Mouse (Mus musculus): Measurements from ENCODE around the gene B3gnt2. TPM values are rescaled to one million over a fixed set of nuclear protein-coding genes. Genes with fewer than 3 reads are reported as not detected.

Gene B3gnt2
- polyA plus RNA-seq, 1 experiment: 13.1 TPM

DNA sequence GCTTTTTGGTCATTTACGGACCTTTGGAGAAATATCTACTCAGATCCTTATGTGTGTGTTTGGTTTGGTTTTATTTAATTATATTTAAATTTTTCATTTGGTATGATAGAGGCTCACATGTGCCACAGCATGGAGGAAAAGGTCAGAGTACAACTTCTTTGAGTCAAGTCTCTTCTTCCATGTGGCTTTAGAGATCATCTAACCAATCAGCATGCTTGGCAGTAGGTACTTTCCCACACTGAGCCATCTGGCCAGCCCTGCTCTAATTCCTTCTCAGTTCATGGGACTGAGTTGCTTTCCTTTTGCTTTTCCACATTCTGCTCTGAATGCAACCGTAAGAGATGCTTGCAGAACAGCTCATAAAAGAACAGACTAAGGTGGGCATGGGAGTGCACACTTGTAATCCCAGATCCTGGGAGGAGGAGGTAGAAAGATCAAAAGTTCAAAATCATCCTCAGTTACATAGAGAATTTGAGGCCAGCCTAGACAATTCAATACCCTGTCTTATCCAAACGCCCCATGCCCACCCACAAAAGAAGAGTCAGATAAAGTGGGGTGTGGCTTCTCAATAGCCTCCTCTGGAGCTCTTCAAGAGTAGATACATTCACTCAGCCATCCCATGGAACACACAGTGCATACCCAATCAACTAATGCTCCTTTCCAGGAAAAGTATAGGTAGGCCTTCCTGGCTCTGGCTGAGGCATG lies 67.4 kb downstream of the B3gnt2 start:
- Histone ChIP-seq H3K79me2 (ENCODE audit: control insufficient read depth, insufficient read depth) (no peaks in the 10 kb centered on the region), H3K36me3 (ENCODE audit: control insufficient read depth, insufficient read depth) (no peaks in the 10 kb centered on the region), H3ac (ENCODE audit: control insufficient read depth, insufficient read length) (no peak overlapping the region), H3K4me2 (ENCODE audit: low read depth) (no peak overlapping the region), H3K4me3 (no peak overlapping the region), H3K27me3 (ENCODE audit: control insufficient read depth, insufficient read depth, insufficient read length) (no peaks in the 10 kb centered on the region)
- TF ChIP-seq POLR2A (IDR thresholded peaks at IDR 0.05; ENCODE audit: insufficient read length, low read depth) (no peak), CEBPB (IDR thresholded peaks at IDR 0.05; ENCODE audit: insufficient read depth, poor library complexity, severe bottlenecking) (no peak), REST (IDR thresholded peaks at IDR 0.05; ENCODE audit: insufficient read depth, insufficient read length) (no peak), MYOD1 (IDR thresholded peaks at IDR 0.05; ENCODE audit: control insufficient read depth in 1 of 3, insufficient read length in 2 of 3, low read depth in 2 of 3) (no peak), MYOG (IDR thresholded peaks at IDR 0.05; ENCODE audit: control insufficient read depth in 1 of 3, insufficient read depth in 1 of 3, insufficient read length in 2 of 3, low read depth in 2 of 3) (no peak), E2F4 (IDR thresholded peaks at IDR 0.05; ENCODE audit: insufficient read depth) (no peak), USF1 (IDR thresholded peaks at IDR 0.05; ENCODE audit: low read depth) (no peak), SRF (IDR thresholded peaks at IDR 0.05; ENCODE audit: control insufficient read depth, insufficient read length, low read depth) (no peak), POLR2AphosphoS2 (IDR thresholded peaks at IDR 0.05; ENCODE audit: insufficient read length, low read depth) (no peak), TCF3 (IDR thresholded peaks at IDR 0.05; ENCODE audit: insufficient read length, low read depth) (no peak), TCF12 (IDR thresholded peaks at IDR 0.05; ENCODE audit: insufficient read depth, poor library complexity, severe bottlenecking) (no peak), MAX (IDR thresholded peaks at IDR 0.05; ENCODE audit: low read depth) (no peak)

DNA sequence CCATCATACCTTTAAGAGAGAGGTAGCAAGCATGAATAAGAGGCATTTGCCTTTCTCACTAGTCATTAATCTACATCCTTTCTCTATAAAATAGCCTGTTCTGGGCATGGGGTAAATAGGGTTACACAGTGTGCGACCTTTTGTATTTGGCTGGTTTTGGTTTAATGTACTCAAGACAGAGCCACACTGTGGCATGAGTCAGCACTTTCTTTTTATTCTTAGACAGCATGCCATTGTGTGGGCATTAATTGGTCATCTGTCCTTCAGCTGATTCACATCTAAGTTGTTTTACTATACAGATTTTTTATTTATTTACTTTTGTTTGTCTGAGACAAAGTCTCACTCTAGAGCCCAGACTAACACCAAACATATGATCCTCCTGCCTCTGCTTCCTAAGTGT lies 68.6 kb downstream of the B3gnt2 start:
- Histone ChIP-seq H3K79me2 (ENCODE audit: control insufficient read depth, insufficient read depth) (no peaks in the 10 kb centered on the region), H3ac (ENCODE audit: control insufficient read depth, insufficient read length) (no peak overlapping the region), H3K36me3 (ENCODE audit: control insufficient read depth, insufficient read depth) (no peaks in the 10 kb centered on the region), H3K27me3 (ENCODE audit: control insufficient read depth, insufficient read depth, insufficient read length) (no peaks in the 10 kb centered on the region), H3K4me3 (no peak overlapping the region), H3K4me2 (ENCODE audit: low read depth) (no peak overlapping the region)
- TF ChIP-seq POLR2A (IDR thresholded peaks at IDR 0.05; ENCODE audit: insufficient read length, low read depth) (no peak), POLR2AphosphoS2 (IDR thresholded peaks at IDR 0.05; ENCODE audit: insufficient read length, low read depth) (no peak), MYOD1 (IDR thresholded peaks at IDR 0.05; ENCODE audit: control insufficient read depth in 1 of 3, insufficient read length in 2 of 3, low read depth in 2 of 3) (no peak), E2F4 (IDR thresholded peaks at IDR 0.05; ENCODE audit: insufficient read depth) (no peak), MAX (IDR thresholded peaks at IDR 0.05; ENCODE audit: low read depth) (no peak), TCF3 (IDR thresholded peaks at IDR 0.05; ENCODE audit: insufficient read length, low read depth) (no peak), CEBPB (IDR thresholded peaks at IDR 0.05; ENCODE audit: insufficient read depth, poor library complexity, severe bottlenecking) (no peak), TCF12 (IDR thresholded peaks at IDR 0.05; ENCODE audit: insufficient read depth, poor library complexity, severe bottlenecking) (no peak), SRF (IDR thresholded peaks at IDR 0.05; ENCODE audit: control insufficient read depth, insufficient read length, low read depth) (no peak)

DNA sequence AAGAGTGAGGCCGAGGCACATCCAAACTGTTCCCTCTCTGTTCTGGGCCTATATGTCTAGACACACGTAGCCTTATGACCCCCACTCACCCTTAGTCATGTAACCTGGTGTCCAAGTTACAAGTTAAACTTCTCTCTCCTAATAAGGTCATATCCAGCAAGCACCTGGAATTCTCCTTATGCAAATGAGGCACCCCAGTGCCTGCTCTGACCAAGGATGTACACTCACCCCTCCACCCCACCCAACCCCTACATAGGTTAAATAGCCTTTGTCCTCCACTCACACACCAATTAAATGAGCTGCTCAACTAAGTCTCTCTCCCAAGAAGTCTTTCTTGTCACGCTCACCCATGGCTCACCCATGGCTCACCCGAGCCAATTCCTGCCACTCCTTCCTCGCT lies 69.0 kb downstream of the B3gnt2 start:
- no peak overlapping the region for H3K4me3 ChIP-seq
- H3K36me3 ChIP-seq (ENCODE audit: control insufficient read depth, insufficient read depth): no peaks in the 10 kb centered on the region
- no peaks in the 10 kb centered on the region for H3K79me2 ChIP-seq (ENCODE audit: control insufficient read depth, insufficient read depth)
- H3ac ChIP-seq (ENCODE audit: control insufficient read depth, insufficient read length): no peak overlapping the region
- no peaks in the 10 kb centered on the region for H3K27me3 ChIP-seq (ENCODE audit: control insufficient read depth, insufficient read depth, insufficient read length)
- H3K4me2 ChIP-seq (ENCODE audit: low read depth): no peak overlapping the region
- TF ChIP-seq TCF12 (IDR thresholded peaks at IDR 0.05; ENCODE audit: insufficient read depth, poor library complexity, severe bottlenecking): no peak
- no peak for TF ChIP-seq MYOG (IDR thresholded peaks at IDR 0.05; ENCODE audit: control insufficient read depth in 1 of 3, insufficient read depth in 1 of 3, insufficient read length in 2 of 3, low read depth in 2 of 3)
- TF ChIP-seq POLR2AphosphoS2 (IDR thresholded peaks at IDR 0.05; ENCODE audit: insufficient read length, low read depth): no peak
- no peak for TF ChIP-seq MYOD1 (IDR thresholded peaks at IDR 0.05; ENCODE audit: control insufficient read depth in 1 of 3, insufficient read length in 2 of 3, low read depth in 2 of 3)
- TF ChIP-seq USF1 (IDR thresholded peaks at IDR 0.05; ENCODE audit: low read depth): no peak
- TF ChIP-seq CEBPB (IDR thresholded peaks at IDR 0.05; ENCODE audit: insufficient read depth, poor library complexity, severe bottlenecking): no peak
- no peak for TF ChIP-seq MAX (IDR thresholded peaks at IDR 0.05; ENCODE audit: low read depth)
- no peak for TF ChIP-seq POLR2A (IDR thresholded peaks at IDR 0.05; ENCODE audit: insufficient read length, low read depth)

DNA sequence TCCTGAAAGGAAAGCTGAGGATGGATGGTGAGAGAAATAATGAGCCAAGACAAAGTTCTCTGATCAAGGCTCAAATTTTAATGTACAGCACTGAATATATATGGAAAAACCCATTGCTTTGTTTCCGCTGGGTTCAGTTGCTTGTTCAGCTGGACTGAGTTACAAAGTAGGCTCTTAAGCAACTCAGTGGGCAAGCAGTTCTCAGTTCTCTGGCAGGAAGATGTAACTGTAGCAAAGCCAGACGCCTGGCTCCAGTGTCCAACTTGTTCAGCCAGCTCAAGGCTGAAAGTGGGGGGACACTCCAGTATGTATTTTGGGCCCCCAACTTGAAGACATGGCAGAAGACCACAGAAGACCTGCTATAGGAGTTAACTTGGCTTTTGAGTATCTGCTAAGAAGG lies 72.9 kb downstream of the B3gnt2 start:
- no peaks in the 10 kb centered on the region for H3K36me3 ChIP-seq (ENCODE audit: control insufficient read depth, insufficient read depth)
- no peak overlapping the region for H3K4me3 ChIP-seq
- H3K79me2 ChIP-seq (ENCODE audit: control insufficient read depth, insufficient read depth): no peaks in the 10 kb centered on the region
- H3K4me2 ChIP-seq (ENCODE audit: low read depth): no peak overlapping the region
- no peak for TF ChIP-seq REST (IDR thresholded peaks at IDR 0.05; ENCODE audit: insufficient read depth, insufficient read length)
- TF ChIP-seq CEBPB (IDR thresholded peaks at IDR 0.05; ENCODE audit: insufficient read depth, poor library complexity, severe bottlenecking): no peak
- TF ChIP-seq TCF3 (IDR thresholded peaks at IDR 0.05; ENCODE audit: insufficient read length, low read depth): no peak
- TF ChIP-seq TCF12 (IDR thresholded peaks at IDR 0.05; ENCODE audit: insufficient read depth, poor library complexity, severe bottlenecking): no peak
- TF ChIP-seq SRF (IDR thresholded peaks at IDR 0.05; ENCODE audit: control insufficient read depth, insufficient read length, low read depth): no peak
- no peak for TF ChIP-seq MYOD1 (IDR thresholded peaks at IDR 0.05; ENCODE audit: control insufficient read depth in 1 of 3, insufficient read length in 2 of 3, low read depth in 2 of 3)
- no peak for TF ChIP-seq MAX (IDR thresholded peaks at IDR 0.05; ENCODE audit: low read depth)
- TF ChIP-seq POLR2A (IDR thresholded peaks at IDR 0.05; ENCODE audit: insufficient read length, low read depth): no peak
- no peak for TF ChIP-seq POLR2AphosphoS2 (IDR thresholded peaks at IDR 0.05; ENCODE audit: insufficient read length, low read depth)
- TF ChIP-seq USF1 (IDR thresholded peaks at IDR 0.05; ENCODE audit: low read depth): no peak
- no peak for TF ChIP-seq E2F4 (IDR thresholded peaks at IDR 0.05; ENCODE audit: insufficient read depth)
- no peak for TF ChIP-seq MYOG (IDR thresholded peaks at IDR 0.05; ENCODE audit: control insufficient read depth in 1 of 3, insufficient read depth in 1 of 3, insufficient read length in 2 of 3, low read depth in 2 of 3)
- H3ac ChIP-seq (ENCODE audit: control insufficient read depth, insufficient read length): no peak overlapping the region
- no peaks in the 10 kb centered on the region for H3K27me3 ChIP-seq (ENCODE audit: control insufficient read depth, insufficient read depth, insufficient read length)

All from myocyte (in vitro differentiated cells).